Comparison of ENCODE assay signal across 30 mouse cellular contexts in genomic region chr8:3276009-3276408, GRCm38 (mm10). TPM values are rescaled to one million over a fixed set of nuclear protein-coding genes. Genes with fewer than 3 reads are reported as not detected.
DNase-seq lines count a peak whose midpoint lies in the region; ATAC-seq and TF ChIP-seq lines count a peak whose summit lies in the region.
"Had no signal": no experiment of that assay in that cellular context is flagged by ENCODE, and none has a peak within 500 bp of the region (broad histone marks: within the 10 kb centered on the region; RNA-seq: fewer than 3 reads in every experiment).

No protein-coding gene starts in this region.

- H3K27me3 ChIP-seq in heart, postnatal 0 days (ENCODE audit: control insufficient read depth, insufficient read depth, low read length) = no peaks in the 10 kb centered on the region
- H3K27me3 ChIP-seq in kidney, embryonic 15.5 days = no peaks in the 10 kb centered on the region
- H3K27me3 ChIP-seq: embryonic facial prominence, embryonic 12.5 days; liver, embryonic 15.5 days; lung, embryonic 15.5 days; midbrain, embryonic 12.5 days; neural tube, embryonic 12.5 days had no signal

- DNase-seq in adrenal gland, adult 2 months = peak; percentile 43
- DNase-seq in adrenal gland, postnatal 10 days = no peak
- DNase-seq in heart, postnatal 0 days (ENCODE audit: low spot score) = no peak
- no peak for DNase-seq in heart, adult 8-10 months (ENCODE audit: low spot score)
- DNase-seq in kidney, adult 9 months = peak; percentile 82
- peak; percentile 52 to 77 for DNase-seq in kidney, postnatal 25 days
- no peak for DNase-seq in right cerebral cortex, postnatal 10 days (ENCODE audit: low spot score in 2 of 2)
- DNase-seq: adrenal gland, postnatal 14 days; cerebellum, adult 11-12 months; cerebellum, adult 9-11 months; embryo, embryonic 11 days; heart, postnatal 14 days; layer of hippocampus, postnatal 36 days; left cerebral cortex, postnatal 4 days; right cerebral cortex, adult 18-20 months; right cerebral cortex, postnatal 4 days; thymus, adult 18-20 months; thymus, postnatal 25 days had no signal

- peaks cover 45% of the 10 kb centered on the region for H3K4me1 ChIP-seq in heart, postnatal 0 days (ENCODE audit: control insufficient read depth, insufficient read depth)
- H3K4me1 ChIP-seq in kidney, embryonic 15.5 days = peaks cover 18% of the 10 kb centered on the region

- H3K9me3 ChIP-seq in heart, postnatal 0 days (replicated peaks; ENCODE audit: control insufficient read depth, low read length) = no peaks in the 10 kb centered on the region
- no peaks in the 10 kb centered on the region for H3K9me3 ChIP-seq in kidney, embryonic 15.5 days (replicated peaks)
- H3K9me3 ChIP-seq: embryonic facial prominence, embryonic 12.5 days; G1E; liver, embryonic 15.5 days; lung, embryonic 15.5 days; midbrain, embryonic 12.5 days; neural tube, embryonic 12.5 days had no signal

- no peak overlapping the region for H3K9ac ChIP-seq in heart, postnatal 0 days (replicated peaks; ENCODE audit: low read depth, low read length)
- H3K9ac ChIP-seq in kidney, embryonic 15.5 days = no peak overlapping the region
- H3K9ac ChIP-seq: embryonic facial prominence, embryonic 12.5 days; liver, embryonic 15.5 days; lung, embryonic 15.5 days; midbrain, embryonic 12.5 days; neural tube, embryonic 12.5 days had no signal

- no peak for TF ChIP-seq EP300 in heart, postnatal 0 days (IDR thresholded peaks at IDR 0.05; ENCODE audit: low read depth)

- 0 out of 2 replicates have a peak, but pooled peaks cover 12% of the 10 kb centered on the region for H3K36me3 ChIP-seq in heart, postnatal 0 days (replicated peaks; ENCODE audit: control insufficient read depth, insufficient read depth, low read length)
- H3K36me3 ChIP-seq in kidney, embryonic 15.5 days = no peaks in the 10 kb centered on the region
- H3K36me3 ChIP-seq: G1E had no signal

- H3K4me3 ChIP-seq in heart, postnatal 0 days (ENCODE audit: low read depth, low read length) = no peak overlapping the region
- no peak overlapping the region for H3K4me3 ChIP-seq in kidney, embryonic 15.5 days (replicated peaks)
- H3K4me3 ChIP-seq: embryonic facial prominence, embryonic 12.5 days; heart, embryonic 10.5 days; liver, embryonic 15.5 days; lung, embryonic 15.5 days; midbrain, embryonic 12.5 days; myocyte; neural tube, embryonic 12.5 days had no signal

- WGBS in heart, postnatal 0 days = 94% methylated on average over 8 of the region's 8 CpGs
- WGBS in kidney, embryonic 15.5 days = 94% methylated on average over 8 of the region's 8 CpGs

- no peak overlapping the region for H3K27ac ChIP-seq in heart, postnatal 0 days (ENCODE audit: low read depth)
- no peak overlapping the region for H3K27ac ChIP-seq in kidney, embryonic 15.5 days
- H3K27ac ChIP-seq: embryonic facial prominence, embryonic 12.5 days; heart, embryonic 10.5 days; liver, embryonic 15.5 days; lung, embryonic 15.5 days; midbrain, embryonic 12.5 days; neural tube, embryonic 12.5 days; stomach, postnatal 0 days had no signal

- ATAC-seq in heart, postnatal 0 days (ENCODE audit: insufficient read depth, low read depth) = no peak
- no peak for ATAC-seq in kidney, embryonic 15.5 days (replicated peaks; ENCODE audit: low FRiP score)
- ATAC-seq: forebrain, embryonic 14.5 days; hindbrain, embryonic 16.5 days had no signal

- H3K4me2 ChIP-seq in heart, postnatal 0 days (ENCODE audit: low read depth, low read length) = peak overlapping the region; percentile 0; the same call in 1 of the 2 replicates
- no peak overlapping the region for H3K4me2 ChIP-seq in kidney, embryonic 15.5 days
- H3K4me2 ChIP-seq: embryonic facial prominence, embryonic 12.5 days; liver, embryonic 15.5 days; lung, embryonic 15.5 days; midbrain, embryonic 12.5 days; neural tube, embryonic 12.5 days had no signal

- no peak for TF ChIP-seq CTCF in heart, postnatal 0 days (IDR thresholded peaks at IDR 0.05; ENCODE audit: low read depth)

RNA-seq across cellular contexts. Expression of gene Insr, which starts 3.4 kb away (rescaled TPM):
- 100 to 1,000 TPM; 101 to 153 TPM for total RNA-seq in adrenal gland, adult 2 months (2021)
- 31.6 and 44.1 TPM in 2 replicates for polyA plus RNA-seq in adrenal gland, adult 2 months (2012; rRNA removed)
- total RNA-seq in adrenal gland, postnatal 10 days (2021) = 100 to 1,000 TPM; 100 to 108 TPM
- 82.7 and 125 TPM in 2 replicates for total RNA-seq in heart, postnatal 0 days (2014; rRNA removed; ENCODE audit: low replicate concordance)
- polyA plus RNA-seq in heart, postnatal 0 days (2015; fragmentation: Nextera tagmentation; extraction: Ambion mirVana) = 50.2 and 51.4 TPM in 2 replicates
- 100 to 1,000 TPM; 117 to 175 (median 143) TPM for total RNA-seq in heart, adult 8-10 months (2022)
- 35.5 and 36.5 TPM in 2 replicates for polyA plus RNA-seq in kidney, embryonic 15.5 days (2015; fragmentation: Nextera tagmentation; extraction: Ambion mirVana)

Comparison
In these comparisons a context has a peak if more than half of its experiments do, and no peak if none do; other contexts are left out.
1. DNase-seq: peak in adrenal gland, adult 2 months (single experiment), kidney, adult 9 months (single experiment) and kidney, postnatal 25 days (2 of 2); none in adrenal gland, postnatal 10 days (single experiment), heart, postnatal 0 days (single experiment), heart, adult 8-10 months (single experiment) and right cerebral cortex, postnatal 10 days (0 of 2).